Mouse (Mus musculus): ENCODE data around the gene Rgs9bp.

GRCm38 (mm10) chr7:35535750-35536512 is 49.5 kb downstream of the Rgs9bp start:
- no peak for TF ChIP-seq CTCF (IDR thresholded peaks at IDR 0.05; ENCODE audit: low read depth, low read length)
- TF ChIP-seq POLR2A (IDR thresholded peaks at IDR 0.05; ENCODE audit: borderline replicate concordance, low read depth, low read length): no peak
